Mouse (Mus musculus) stomach, postnatal 0 days (tissue): ENCODE measurements at regions not wholly inside any gene's neighbourhood (a gene's known extent, or its start where the extent isn't known, plus 50 kb on each side); places are given as distances from the start of the nearest gene placed in this dataset.
A peak's percentile ranks its signal among the peaks of the same experiment; 100 is the strongest.

Experiments
- ATAC-seq: fragments of 200-750 bp; cut with Nextera tagmentation; 2 replicates; pipeline ENCODE4 v1.8.0; 2017; ENCODE audit not compliant: low FRiP score, low TSS enrichment
- DNase-seq: peaks from one replicate; pipeline ENCODE4 v3.0.0-alpha.2; 2016; ENCODE audit warnings: low spot score
- H3K27ac ChIP-seq: fragments of 300-500 bp; sonication (generic); replicated peaks from 2 replicates; pipeline ENCODE4 v1.5.1; 2014; ENCODE audit warnings: mild to moderate bottlenecking, control low read depth
- H3K27me3 ChIP-seq: fragments of 300-500 bp; sonication (generic); 2 replicates; pipeline ENCODE4 v1.6.1; 2014; ENCODE audit warnings: low read length; ENCODE audit not compliant: control insufficient read depth, insufficient read depth
- H3K36me3 ChIP-seq: fragments of 300-500 bp; sonication (generic); 2 replicates; pipeline ENCODE4 v1.6.1; 2014; ENCODE audit warnings: low read length, mixed read lengths; ENCODE audit not compliant: control insufficient read depth, insufficient read depth
- H3K4me1 ChIP-seq: fragments of 300-500 bp; sonication (generic); replicated peaks from 2 replicates; pipeline ENCODE4 v1.6.1; 2014; ENCODE audit warnings: antibody characterized with exemption; ENCODE audit not compliant: control insufficient read depth, insufficient read depth
- H3K4me2 ChIP-seq: fragments of 300-500 bp; sonication (generic); replicated peaks from 2 replicates; pipeline ENCODE4 v1.6.1; 2014; ENCODE audit warnings: low read depth, mild to moderate bottlenecking, control low read depth, moderate library complexity
- H3K4me3 ChIP-seq: fragments of 300-500 bp; sonication (generic); 2 replicates; pipeline ENCODE4 v1.5.1; 2014; ENCODE audit warnings: low read depth, low read length, control low read depth
- H3K9ac ChIP-seq: fragments of 300-500 bp; sonication (generic); 2 replicates; pipeline ENCODE4 v1.6.1; 2014; ENCODE audit warnings: mild to moderate bottlenecking, low read length, control low read depth, mixed read lengths
- H3K9me3 ChIP-seq: fragments of 300-500 bp; sonication (generic); 2 replicates; pipeline ENCODE4 v1.6.1; 2016; ENCODE audit warnings: low read length; ENCODE audit not compliant: control insufficient read depth
- CTCF ChIP-seq: IDR thresholded peaks from 2 replicates; pipeline ENCODE4 v1.5.1; 2016; ENCODE audit warnings: antibody characterized with exemption, low read depth, mild to moderate bottlenecking, moderate library complexity
- EP300 ChIP-seq: optimal IDR thresholded peaks from 2 replicates; pipeline ENCODE3; 2016; ENCODE audit warnings: antibody characterized with exemption
- WGBS: fragments of 180-500 bp; shearing (Covaris S2); extraction: QIAGEN DNeasy Blood & Tissue Kit; methylation state at CpG from one replicate; pipeline ENCODE4 v1.1.7; 2014; 5-methylcytosine and 5-hydroxymethylcytosine counted together

DNA sequence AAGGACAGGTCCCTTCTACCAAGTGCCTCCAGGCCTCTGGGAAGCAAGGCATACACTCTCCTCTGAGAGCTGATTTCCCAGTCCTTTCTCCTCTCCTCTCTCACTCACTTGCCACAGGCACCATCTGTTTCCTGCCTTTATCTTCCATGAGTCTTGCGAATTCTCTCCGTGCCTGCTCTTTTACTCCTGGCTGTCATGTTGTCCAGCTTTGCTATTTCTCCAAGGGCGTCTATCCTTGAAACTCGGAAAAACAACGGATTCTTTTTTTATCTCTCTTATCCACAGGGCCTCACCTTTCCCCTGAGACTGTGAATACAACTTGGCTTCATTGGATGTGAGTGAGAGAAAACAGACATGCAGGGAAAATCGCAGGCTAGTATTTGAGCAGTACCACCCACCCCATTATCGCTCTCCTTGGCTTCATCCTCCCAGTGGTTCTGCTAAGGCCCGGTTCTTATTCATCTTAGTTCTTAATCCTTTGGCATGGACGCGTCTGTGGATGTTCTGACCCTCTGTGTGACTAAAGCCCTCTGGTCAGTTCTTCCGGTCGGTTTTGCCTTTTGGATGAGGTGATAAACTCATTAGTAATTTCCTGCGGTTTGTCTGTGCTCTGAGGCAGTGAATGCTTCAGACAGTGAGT is 159.4 kb downstream of the Rap2a start:
- Histone ChIP-seq H3K9ac (no peak overlapping the region), H3K9me3 (no peaks in the 10 kb centered on the region), H3K27ac (no peak overlapping the region), H3K4me3 (no peak overlapping the region), H3K27me3 (no peaks in the 10 kb centered on the region), H3K4me2 (no peak overlapping the region), H3K36me3 (no peaks in the 10 kb centered on the region), H3K4me1 (no peaks in the 10 kb centered on the region)
- no peak for ATAC-seq
- WGBS: 55% methylated on average over 13 of the region's 13 CpGs
- TF ChIP-seq EP300: no peak
- no peak for TF ChIP-seq CTCF
- no peak for DNase-seq

DNA sequence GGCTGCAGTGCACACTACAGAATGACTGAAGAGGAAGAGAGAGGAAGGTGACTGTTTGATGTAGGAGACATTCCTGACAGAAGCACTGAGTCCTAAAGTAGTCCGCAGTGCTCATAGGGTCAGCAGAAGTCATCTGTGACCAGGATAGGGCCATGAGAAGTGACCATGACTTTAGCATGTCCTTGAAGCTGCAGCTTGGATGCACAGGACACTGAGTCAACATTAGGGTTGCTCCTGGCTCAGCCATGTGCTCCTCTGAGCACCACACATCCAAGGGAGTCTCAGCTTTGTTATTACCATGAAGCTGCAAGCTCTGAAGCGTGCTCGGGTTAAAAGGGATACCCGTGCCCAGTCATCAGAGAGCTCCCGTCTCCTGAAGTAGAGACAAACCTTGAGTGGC is 164.3 kb downstream of the Rap2a start:
- Histone ChIP-seq H3K4me2 (no peak overlapping the region), H3K36me3 (no peaks in the 10 kb centered on the region), H3K9me3 (no peaks in the 10 kb centered on the region), H3K4me1 (no peaks in the 10 kb centered on the region), H3K9ac (no peak overlapping the region), H3K4me3 (no peak overlapping the region), H3K27ac (no peak overlapping the region), H3K27me3 (no peaks in the 10 kb centered on the region)
- WGBS: 91% methylated on average over 5 of the region's 5 CpGs
- TF ChIP-seq CTCF (no peak), EP300 (no peak)
- ATAC-seq (no peak), DNase-seq (no peak)

- no peaks in the 10 kb centered on the region for H3K4me1 ChIP-seq
- 81% methylated on average over 7 of the region's 7 CpGs for WGBS
Measured at GRCm38 (mm10) chr14:120652034-120652433, 173.8 kb downstream of the Rap2a start.

GRCm38 (mm10) chr14:120660321-120660781 is 182.1 kb downstream of the Rap2a start:
- ATAC-seq (0 out of 2 replicates have a peak, but pooled peaks have one; percentile 56), DNase-seq (no peak)

More at GRCm38 (mm10) chr14:120652034-120652433, 173.8 kb downstream of the Rap2a start:
- Histone ChIP-seq H3K4me3 (no peak overlapping the region), H3K9me3 (no peaks in the 10 kb centered on the region), H3K27me3 (no peaks in the 10 kb centered on the region), H3K36me3 (no peaks in the 10 kb centered on the region), H3K4me2 (no peak overlapping the region), H3K27ac (no peak overlapping the region), H3K9ac (no peak overlapping the region)
- ATAC-seq: no peak
- no peak for DNase-seq
- TF ChIP-seq CTCF (no peak), EP300 (no peak)

DNA sequence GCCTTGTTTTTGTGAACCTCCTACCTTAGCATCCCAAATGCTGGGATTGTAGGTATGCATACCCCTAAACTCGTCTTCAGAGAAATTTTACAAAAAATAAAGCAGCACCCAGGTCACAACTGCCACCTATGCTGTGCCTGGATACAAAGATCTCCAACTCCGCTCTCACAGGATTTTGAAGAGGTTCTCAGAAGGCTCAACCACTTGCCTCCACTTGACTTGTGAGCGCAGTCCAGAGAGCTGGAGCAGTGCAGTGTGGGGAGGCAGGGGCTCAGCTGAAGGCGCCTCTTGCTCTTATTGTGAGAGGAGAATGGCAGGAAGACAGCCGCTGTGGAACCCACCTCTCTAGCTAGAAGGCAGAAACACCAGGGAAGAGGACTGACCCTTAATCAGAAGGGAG is 182.9 kb downstream of the Rap2a start:
- Histone ChIP-seq H3K27me3 (no peaks in the 10 kb centered on the region), H3K27ac (no peak overlapping the region), H3K9me3 (no peaks in the 10 kb centered on the region), H3K4me2 (no peak overlapping the region), H3K9ac (no peak overlapping the region), H3K4me1 (no peaks in the 10 kb centered on the region), H3K36me3 (no peaks in the 10 kb centered on the region), H3K4me3 (no peak overlapping the region)
- ATAC-seq (no peak), DNase-seq (no peak)
- TF ChIP-seq EP300 (no peak), CTCF (no peak)
- 80% methylated on average over 5 of the region's 5 CpGs for WGBS

More at GRCm38 (mm10) chr14:120660321-120660781, 182.1 kb downstream of the Rap2a start:
- no peaks in the 10 kb centered on the region for H3K4me1 ChIP-seq
- H3K36me3 ChIP-seq: no peaks in the 10 kb centered on the region
- no peak overlapping the region for H3K27ac ChIP-seq
- H3K4me3 ChIP-seq: no peak overlapping the region
- H3K27me3 ChIP-seq: no peaks in the 10 kb centered on the region
- TF ChIP-seq EP300 (no peak), CTCF (peak; percentile 79)
- H3K9me3 ChIP-seq: no peaks in the 10 kb centered on the region
- H3K9ac ChIP-seq: no peak overlapping the region
- no peak overlapping the region for H3K4me2 ChIP-seq
- WGBS: 48% methylated on average over 6 of the region's 6 CpGs

- Histone ChIP-seq H3K9ac (no peak overlapping the region), H3K4me1 (no peaks in the 10 kb centered on the region), H3K9me3 (no peaks in the 10 kb centered on the region), H3K4me3 (no peak overlapping the region), H3K4me2 (no peak overlapping the region), H3K27ac (no peak overlapping the region), H3K36me3 (no peaks in the 10 kb centered on the region), H3K27me3 (no peaks in the 10 kb centered on the region)
- DNase-seq: no peak
- 73% methylated on average over 5 of the region's 5 CpGs for WGBS
- ATAC-seq: no peak
- TF ChIP-seq EP300: no peak
- TF ChIP-seq CTCF: no peak
Measured at GRCm38 (mm10) chr14:120669665-120670064, 191.4 kb downstream of the Rap2a start.
